Mouse (Mus musculus) duodenum, adult 2 months (tissue): ENCODE measurements around the gene Gm9774. TPM values are rescaled to one million over a fixed set of nuclear protein-coding genes. Genes with fewer than 3 reads are reported as not detected.

Experiments
- polyA plus RNA-seq: library from polyadenylated mRNA; depleted of rRNA; stranded (reverse); fragments of >200 nt; gene quantifications from 2 replicates; pipeline ENCODE4 v1.2.3, GENCODE M21; 2012; ENCODE audit warnings: low replicate concordance; rRNA removed

Gene Gm9774
- polyA plus RNA-seq: 10.1 and 10.8 TPM in 2 replicates

GRCm38 (mm10) chr3:92429323-92429722 lies at the start of gene Gm9774:
Gene Gm9774, minus strand, starts transcription at chr3:92429423.

GRCm38 (mm10) chr3:92458620-92459019 lies 29.4 kb upstream of the Gm9774 start, which contains the start of gene Sprr3:
Gene Sprr3, minus strand, starts transcription at chr3:92458720.

GRCm38 (mm10) chr3:92438689-92439088 lies 9.5 kb upstream of the Gm9774 start, which contains the start of gene Sprr1b:
Gene Sprr1b, minus strand, starts transcription at chr3:92438789.

GRCm38 (mm10) chr3:92432282-92432681 lies 3.1 kb upstream of the Gm9774 start, which contains the start of gene Sprr2k:
Gene Sprr2k, plus strand, starts transcription at chr3:92432582.

GRCm38 (mm10) chr3:92417782-92418181 lies 11.4 kb downstream of the Gm9774 start, which contains the start of gene Sprr2j-ps:
Gene Sprr2j-ps, plus strand, starts transcription at chr3:92418082.

GRCm38 (mm10) chr3:92407691-92408090 lies 21.5 kb downstream of the Gm9774 start, which contains the start of gene Sprr2i:
Gene Sprr2i, plus strand, starts transcription at chr3:92407991.

GRCm38 (mm10) chr3:92385385-92385784 lies 43.8 kb downstream of the Gm9774 start, which contains the start of gene Sprr2h:
Gene Sprr2h, plus strand, starts transcription at chr3:92385685.

Other genes with a start within 250 kb of the Gm9774 start
- 34.0 and 52.2 TPM in 2 replicates for gene Sprr2a1, start 213.6 kb downstream of the Gm9774 start, polyA plus RNA-seq
- 17,497 and 20,971 TPM in 2 replicates for gene Sprr2a2, start 213.5 kb downstream of the Gm9774 start, polyA plus RNA-seq
- gene Sprr2a3, start 144.0 kb downstream of the Gm9774 start, polyA plus RNA-seq: 128 and 424 TPM in 2 replicates
- gene Sprr2b, start 112.8 kb downstream of the Gm9774 start, polyA plus RNA-seq: not detected in 2 replicates
- gene Sprr2d, start 90.3 kb downstream of the Gm9774 start, polyA plus RNA-seq: not detected in 2 replicates
- gene Sprr2e, start 77.3 kb downstream of the Gm9774 start, polyA plus RNA-seq: not detected in 2 replicates
- not detected in 2 replicates for gene Sprr2f, start 64.2 kb downstream of the Gm9774 start, polyA plus RNA-seq
- not detected in 2 replicates for gene Sprr2h, start 43.7 kb downstream of the Gm9774 start, polyA plus RNA-seq
- gene Sprr2i, start 21.4 kb downstream of the Gm9774 start, polyA plus RNA-seq: not detected in 2 replicates
- not detected in 2 replicates for gene Sprr2j-ps, start 11.3 kb downstream of the Gm9774 start, polyA plus RNA-seq
- not detected in 2 replicates for gene Sprr2k, start 3.2 kb upstream of the Gm9774 start, polyA plus RNA-seq
- gene Sprr1b, start 9.4 kb upstream of the Gm9774 start, polyA plus RNA-seq: not detected in 2 replicates
- gene Sprr3, start 29.3 kb upstream of the Gm9774 start, polyA plus RNA-seq: 0.33 TPM in 1 of 2 replicates, not detected in the other
- 12.2 and 29.6 TPM in 2 replicates for gene Sprr1a, start 56.5 kb upstream of the Gm9774 start, polyA plus RNA-seq
- gene Sprr4, start 71.1 kb upstream of the Gm9774 start, polyA plus RNA-seq: not detected in 2 replicates
- gene 2310046K23Rik, start 105.1 kb upstream of the Gm9774 start, polyA plus RNA-seq: not detected in 2 replicates
- gene Ivl, start 144.3 kb upstream of the Gm9774 start, polyA plus RNA-seq: not detected in 2 replicates
- 0.26 TPM in 1 of 2 replicates, not detected in the other for gene Smcp, start 159.6 kb upstream of the Gm9774 start, polyA plus RNA-seq
- not detected in 2 replicates for gene 2210017I01Rik, start 178.1 kb upstream of the Gm9774 start, polyA plus RNA-seq
- not detected in 2 replicates for gene Lce6a, start 192.2 kb upstream of the Gm9774 start, polyA plus RNA-seq
- not detected in 2 replicates for gene Lce1a1, start 218.9 kb upstream of the Gm9774 start, polyA plus RNA-seq
- gene Lce1b, start 227.5 kb upstream of the Gm9774 start, polyA plus RNA-seq: 0.19 TPM in 1 of 2 replicates, not detected in the other
- not detected in 2 replicates for gene Lce1a2, start 240.9 kb upstream of the Gm9774 start, polyA plus RNA-seq
- gene Lce1c, start 249.8 kb upstream of the Gm9774 start, polyA plus RNA-seq: 0.27 TPM in 1 of 2 replicates, not detected in the other